Mouse (Mus musculus) lung, postnatal 0 days (tissue): ENCODE measurements around the gene Sfpq.

Experiments
- CTCF ChIP-seq: IDR thresholded peaks from 2 replicates; pipeline ENCODE4 v1.5.1; 2016; ENCODE audit warnings: antibody characterized with exemption, mild to moderate bottlenecking
- EP300 ChIP-seq: IDR thresholded peaks from 2 replicates; pipeline ENCODE4 v1.6.1; 2016; ENCODE audit warnings: antibody characterized with exemption, mild to moderate bottlenecking, control low read depth

DNA sequence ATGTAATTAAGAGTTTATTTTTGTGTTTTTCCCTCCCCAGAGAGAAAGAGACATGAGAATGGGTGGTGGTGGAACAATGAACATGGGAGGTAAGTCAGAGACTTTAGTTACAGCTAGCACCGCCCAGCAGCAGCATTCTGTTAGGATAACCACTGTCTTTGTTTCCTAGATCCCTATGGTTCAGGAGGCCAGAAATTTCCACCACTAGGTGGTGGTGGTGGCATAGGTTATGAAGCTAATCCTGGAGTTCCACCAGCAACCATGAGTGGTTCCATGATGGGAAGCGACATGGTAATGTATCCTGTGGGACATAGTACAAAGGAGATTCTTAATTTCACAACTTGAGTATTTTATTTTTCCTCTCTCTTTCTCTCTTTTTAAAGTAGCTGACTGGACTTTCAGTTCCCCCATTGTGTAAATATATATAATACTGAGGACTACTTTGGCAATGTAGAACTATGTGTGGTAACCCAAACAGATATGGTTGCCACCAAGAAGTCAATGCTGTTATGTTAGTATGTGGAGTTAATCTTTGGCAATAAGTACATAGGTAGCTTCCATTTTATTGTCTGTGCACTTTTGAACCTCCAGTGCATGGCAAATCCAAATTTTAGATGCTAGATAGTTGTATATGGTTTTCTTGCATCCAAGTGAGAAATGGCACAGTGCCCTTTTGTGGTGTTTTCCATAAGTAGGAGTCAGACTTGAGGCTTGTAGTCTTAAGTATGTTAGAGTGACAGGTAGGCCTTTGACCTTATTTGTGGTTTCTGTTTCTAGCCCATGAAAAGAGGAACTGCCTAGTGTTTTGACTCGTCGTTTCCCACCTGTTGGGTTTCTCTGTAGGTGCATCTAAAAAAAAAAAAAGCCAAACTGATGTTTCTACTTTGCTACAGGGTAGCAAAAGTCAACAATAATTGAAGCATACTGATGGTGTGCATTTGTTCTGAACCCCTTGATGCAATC lies 6.4 kb downstream of the Sfpq start:
- peak; percentile 76 for TF ChIP-seq CTCF
- no peak for TF ChIP-seq EP300
